In genomic region chr6:122296918-122297278, GRCm38 (mm10) we compare ENCODE assay signal across 8 mouse cellular contexts. TPM values are rescaled to one million over a fixed set of nuclear protein-coding genes. Genes with fewer than 3 reads are reported as not detected.
DNase-seq lines count a peak whose midpoint lies in the region; ATAC-seq and TF ChIP-seq lines count a peak whose summit lies in the region.

No protein-coding gene starts in this region.

- peak overlapping the region; percentile 70 for H3K9ac ChIP-seq in limb, embryonic 13.5 days
- no peak overlapping the region for H3K9ac ChIP-seq in stomach, embryonic 15.5 days

- H3K36me3 ChIP-seq in megakaryocyte, embryonic 14.5 days (replicated peaks; ENCODE audit: low read length), result no peaks in the 10 kb centered on the region
- H3K36me3 ChIP-seq in limb, embryonic 13.5 days, result no peaks in the 10 kb centered on the region
- no peaks in the 10 kb centered on the region for H3K36me3 ChIP-seq in stomach, embryonic 15.5 days

- DNase-seq in cerebellum, adult 2 months, result no peak
- no peak for DNase-seq in cerebellum, postnatal 25 days
- no peak for DNase-seq in ovary, postnatal 10 days (ENCODE audit: low spot score)
- no peak for DNase-seq in kidney, postnatal 14 days

- peak overlapping the region; percentile 70 for H3K4me2 ChIP-seq in limb, embryonic 13.5 days (replicated peaks)
- peak overlapping the region; percentile 67 for H3K4me2 ChIP-seq in stomach, embryonic 15.5 days

- ATAC-seq in megakaryocyte, adult 5-6 weeks (ENCODE audit: poor library complexity, severe bottlenecking), result no peak
- no peak for ATAC-seq in limb, embryonic 13.5 days (ENCODE audit: low FRiP score, low read depth)
- no peak for ATAC-seq in stomach, embryonic 15.5 days (ENCODE audit: insufficient read depth, low FRiP score, low read depth)

- no peak for TF ChIP-seq CTCF in cerebellum, adult 2 months (IDR thresholded peaks at IDR 0.05; ENCODE audit: borderline replicate concordance, insufficient read depth, low read depth, low read length)

- TF ChIP-seq POLR2A in cerebellum, adult 2 months (IDR thresholded peaks at IDR 0.05; ENCODE audit: borderline replicate concordance, insufficient read depth, low read length), result no peak

- H3K27ac ChIP-seq in cerebellum, adult 2 months (ENCODE audit: insufficient read depth, low read length), result no peak overlapping the region
- peak overlapping the region; percentile 80 for H3K27ac ChIP-seq in limb, embryonic 13.5 days
- H3K27ac ChIP-seq in stomach, embryonic 15.5 days, result no peak overlapping the region

- no peaks in the 10 kb centered on the region for H3K4me1 ChIP-seq in cerebellum, adult 2 months (ENCODE audit: control insufficient read depth, insufficient read depth, low read length)
- peaks cover 90% of the 10 kb centered on the region for H3K4me1 ChIP-seq in megakaryocyte, embryonic 14.5 days
- H3K4me1 ChIP-seq in limb, embryonic 13.5 days, result peaks cover 18% of the 10 kb centered on the region
- no peaks in the 10 kb centered on the region for H3K4me1 ChIP-seq in stomach, embryonic 15.5 days

- no peaks in the 10 kb centered on the region for H3K27me3 ChIP-seq in cerebellum, adult 2 months (ENCODE audit: control insufficient read depth, insufficient read depth, low read length)
- no peaks in the 10 kb centered on the region for H3K27me3 ChIP-seq in megakaryocyte, embryonic 14.5 days (replicated peaks)
- H3K27me3 ChIP-seq in limb, embryonic 13.5 days, result no peaks in the 10 kb centered on the region
- no peaks in the 10 kb centered on the region for H3K27me3 ChIP-seq in stomach, embryonic 15.5 days (replicated peaks)

- H3K9me3 ChIP-seq in megakaryocyte, embryonic 14.5 days, result no peaks in the 10 kb centered on the region
- H3K9me3 ChIP-seq in limb, embryonic 13.5 days, result no peaks in the 10 kb centered on the region
- H3K9me3 ChIP-seq in stomach, embryonic 15.5 days, result no peaks in the 10 kb centered on the region

- H3K4me3 ChIP-seq in cerebellum, adult 2 months (replicated peaks; ENCODE audit: insufficient read depth, low read depth, low read length), result peak overlapping the region; percentile 71
- peak overlapping the region; percentile 92 for H3K4me3 ChIP-seq in megakaryocyte, embryonic 14.5 days (replicated peaks)
- H3K4me3 ChIP-seq in limb, embryonic 13.5 days, result peak overlapping the region; percentile 57
- H3K4me3 ChIP-seq in stomach, embryonic 15.5 days (replicated peaks), result peak overlapping the region; percentile 49

- WGBS in cerebellum, adult 2 months, result 33% methylated on average over 3 of the region's 3 CpGs
- WGBS in limb, embryonic 13.5 days, result 33% methylated on average over 3 of the region's 3 CpGs
- 22% methylated on average over 3 of the region's 3 CpGs for WGBS in stomach, embryonic 15.5 days

RNA-seq across cellular contexts. Expression of gene M6pr, which starts 11.6 kb away (rescaled TPM):
- 90.5 and 94.9 TPM in 2 replicates for polyA plus RNA-seq in cerebellum, adult 2 months (2012; rRNA removed)
- polyA plus RNA-seq in megakaryocyte, embryonic 14.5 days (2012; ENCODE audit: insufficient read depth, low replicate concordance), result 3.6 and 13.0 TPM in 2 replicates
- total RNA-seq in megakaryocyte, adult 5-6 weeks (2015), result 158 and 160 TPM in 2 replicates
- total RNA-seq in megakaryocyte, adult 5-6 weeks (2017), result 329 and 358 TPM in 2 replicates
- polyA plus RNA-seq in limb, embryonic 13.5 days (2015; fragmentation: Nextera tagmentation; extraction: Ambion mirVana), result 77.6 and 79.1 TPM in 2 replicates
- 120 and 121 TPM in 2 replicates for polyA plus RNA-seq in stomach, embryonic 15.5 days (2015; fragmentation: Nextera tagmentation; extraction: Ambion mirVana)

RNA-seq across cellular contexts. Expression of gene Klrg1, which starts 14.2 kb away (rescaled TPM):
- 0.06 and 0.07 TPM in 2 replicates for polyA plus RNA-seq in cerebellum, adult 2 months (2012; rRNA removed)
- polyA plus RNA-seq in megakaryocyte, embryonic 14.5 days (2012; ENCODE audit: insufficient read depth, low replicate concordance), result not detected in 2 replicates
- 0.56 and 0.64 TPM in 2 replicates for total RNA-seq in megakaryocyte, adult 5-6 weeks (2015)
- 0.44 and 0.65 TPM in 2 replicates for total RNA-seq in megakaryocyte, adult 5-6 weeks (2017)
- polyA plus RNA-seq in limb, embryonic 13.5 days (2015; fragmentation: Nextera tagmentation; extraction: Ambion mirVana), result 0.22 and 0.27 TPM in 2 replicates
- polyA plus RNA-seq in stomach, embryonic 15.5 days (2015; fragmentation: Nextera tagmentation; extraction: Ambion mirVana), result not detected in 2 replicates

RNA-seq across cellular contexts. Expression of gene Phc1, which starts 43.5 kb away (rescaled TPM):
- polyA plus RNA-seq in cerebellum, adult 2 months (2012; rRNA removed), result 48.3 and 55.7 TPM in 2 replicates
- polyA plus RNA-seq in megakaryocyte, embryonic 14.5 days (2012; ENCODE audit: insufficient read depth, low replicate concordance), result 2.8 and 35.8 TPM in 2 replicates
- 5.0 and 13.3 TPM in 2 replicates for total RNA-seq in megakaryocyte, adult 5-6 weeks (2015)
- 3.3 and 3.6 TPM in 2 replicates for total RNA-seq in megakaryocyte, adult 5-6 weeks (2017)
- polyA plus RNA-seq in limb, embryonic 13.5 days (2015; fragmentation: Nextera tagmentation; extraction: Ambion mirVana), result 26.1 and 28.4 TPM in 2 replicates
- 12.8 and 13.2 TPM in 2 replicates for polyA plus RNA-seq in stomach, embryonic 15.5 days (2015; fragmentation: Nextera tagmentation; extraction: Ambion mirVana)
